Mouse (Mus musculus): ENCODE measurements around the gene Capn5.

DNA sequence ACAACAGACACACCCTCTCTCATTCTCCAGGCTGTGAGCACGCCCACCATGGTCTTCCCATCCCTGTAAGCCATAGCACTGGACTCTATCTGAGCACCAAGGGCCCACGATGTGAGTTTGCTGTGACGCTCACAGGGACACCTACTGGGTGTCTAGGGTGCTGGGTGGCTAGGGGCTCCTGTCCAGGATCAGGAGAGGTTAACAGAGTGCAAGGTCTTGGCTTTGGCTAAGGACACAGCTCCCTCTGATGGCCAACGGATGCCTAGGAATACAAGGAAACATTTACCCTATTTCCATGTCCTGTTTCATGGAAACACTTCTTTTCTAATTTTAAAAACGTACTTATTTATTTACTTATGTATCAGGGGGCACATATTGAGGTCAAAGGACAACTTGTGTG lies 27.5 kb downstream of the Capn5 start:
- no peak for TF ChIP-seq CTCF (IDR thresholded peaks at IDR 0.05; ENCODE audit: borderline replicate concordance, control insufficient read depth, extremely low read depth, insufficient read depth, low read length, poor library complexity)
- no peak for TF ChIP-seq POLR2A (IDR thresholded peaks at IDR 0.05; ENCODE audit: control insufficient read depth, extremely low read depth, insufficient read depth, low read length, poor library complexity)
